Mouse (Mus musculus) liver, embryonic 13.5 days (tissue): ENCODE measurements around the gene Tmem108. TPM values are rescaled to one million over a fixed set of nuclear protein-coding genes. Genes with fewer than 3 reads are reported as not detected.

Experiments
- ATAC-seq: fragments of 200-750 bp; cut with Nextera tagmentation; 2 replicates; pipeline ENCODE4 v1.8.0; 2017; ENCODE audit warnings: low read depth, mild to moderate bottlenecking, moderate number of reproducible peaks, moderate library complexity
- DNase-seq: peaks from one replicate; pipeline ENCODE4 v3.0.0; 2022
- H3K27ac ChIP-seq: fragments of 300-500 bp; sonication (generic); 2 replicates; pipeline ENCODE4 v1.5.1; 2015; ENCODE audit warnings: moderate library complexity, mild to moderate bottlenecking, inconsistent platforms
- H3K27me3 ChIP-seq: fragments of 300-500 bp; sonication (generic); 2 replicates; pipeline ENCODE4 v1.6.1; 2015; ENCODE audit warnings: mild to moderate bottlenecking, inconsistent platforms
- H3K36me3 ChIP-seq: fragments of 300-500 bp; sonication (generic); 2 replicates; pipeline ENCODE4 v1.6.1; 2015; ENCODE audit warnings: mild to moderate bottlenecking, inconsistent platforms
- H3K4me1 ChIP-seq: fragments of 300-500 bp; sonication (generic); replicated peaks from 2 replicates; pipeline ENCODE4 v1.6.1; 2015; ENCODE audit warnings: inconsistent platforms
- H3K4me2 ChIP-seq: fragments of 300-500 bp; sonication (generic); 2 replicates; pipeline ENCODE4 v1.6.1; 2015; ENCODE audit warnings: inconsistent platforms, mild to moderate bottlenecking, moderate library complexity
- H3K4me3 ChIP-seq: fragments of 300-500 bp; sonication (generic); replicated peaks from 2 replicates; pipeline ENCODE4 v1.5.1; 2015; ENCODE audit warnings: mild to moderate bottlenecking, inconsistent platforms
- H3K9ac ChIP-seq: fragments of 300-500 bp; sonication (generic); 2 replicates; pipeline ENCODE4 v1.6.1; 2015; ENCODE audit warnings: mild to moderate bottlenecking, inconsistent platforms
- H3K9me3 ChIP-seq: fragments of 300-500 bp; sonication (generic); replicated peaks from 2 replicates; pipeline ENCODE4 v1.6.1; 2016; ENCODE audit warnings: inconsistent platforms
- WGBS: fragments of 180-500 bp; shearing (Covaris S2); methylation state at CpG from one replicate; pipeline ENCODE4 v1.1.7; 2015; ENCODE audit not compliant: insufficient replicate concordance; 5-methylcytosine and 5-hydroxymethylcytosine counted together
- polyA plus RNA-seq: library from polyadenylated mRNA; unstranded; fragments of >200 nt; fragmentation: Nextera tagmentation; extraction: Ambion mirVana; gene quantifications from 2 replicates; pipeline ENCODE4 v1.2.1, GENCODE M21; 2015

Tmem108 gene
- polyA plus RNA-seq, 1 experiment from 2014 or later = 1.5 TPM

DNA sequence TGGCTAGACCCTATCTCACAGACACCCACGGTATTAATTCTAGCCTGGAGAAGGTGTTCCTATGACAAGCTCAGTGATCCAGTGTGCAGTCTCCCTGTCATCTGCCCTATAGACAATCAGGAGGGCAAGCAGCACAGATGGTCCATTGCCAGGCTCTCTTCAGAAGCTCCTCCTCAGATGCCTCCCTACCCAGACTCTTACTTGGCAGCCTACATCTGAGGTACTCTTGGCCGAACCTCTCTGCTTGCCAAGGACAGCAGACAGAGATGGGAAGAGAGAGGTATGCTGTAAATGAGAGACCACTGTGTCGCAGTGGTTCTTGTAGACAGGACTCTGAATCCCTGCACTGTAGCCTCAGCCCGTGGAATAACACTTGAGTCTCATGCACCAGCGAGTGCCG lies 181.0 kb downstream of the Tmem108 start:
- Histone ChIP-seq H3K27me3 (no peaks in the 10 kb centered on the region), H3K27ac (no peak overlapping the region), H3K4me1 (no peaks in the 10 kb centered on the region), H3K4me2 (no peak overlapping the region), H3K9ac (no peak overlapping the region), H3K36me3 (no peaks in the 10 kb centered on the region), H3K4me3 (no peak overlapping the region), H3K9me3 (no peaks in the 10 kb centered on the region)
- no peak for ATAC-seq
- 78% methylated on average over 6 of the region's 6 CpGs for WGBS
- DNase-seq = no peak

DNA sequence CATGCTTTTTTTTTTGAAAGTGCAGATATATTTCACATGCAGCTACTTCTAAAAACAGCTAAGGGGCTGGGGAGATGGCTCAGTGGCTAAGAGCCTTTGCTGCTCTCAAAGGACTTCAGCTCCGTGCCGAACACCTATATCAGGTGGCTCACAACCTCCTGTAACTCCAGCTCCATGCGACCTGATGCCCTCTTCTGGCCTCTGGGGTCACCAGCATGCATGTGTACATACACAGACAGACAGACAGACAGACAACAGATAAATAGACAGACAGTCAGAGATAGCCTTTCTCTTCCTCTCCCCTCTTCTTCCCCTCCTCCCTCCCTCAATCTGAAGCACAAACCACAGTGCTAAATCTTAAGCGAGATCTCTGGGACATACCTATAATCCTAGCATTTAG lies 181.5 kb downstream of the Tmem108 start:
- ATAC-seq (no peak), DNase-seq (no peak)
- Histone ChIP-seq H3K36me3 (no peaks in the 10 kb centered on the region), H3K9me3 (no peaks in the 10 kb centered on the region), H3K27ac (no peak overlapping the region), H3K4me2 (no peak overlapping the region), H3K4me3 (no peak overlapping the region), H3K27me3 (no peaks in the 10 kb centered on the region), H3K9ac (no peak overlapping the region), H3K4me1 (no peaks in the 10 kb centered on the region)
- WGBS = 67% methylated on average over 4 of the region's 4 CpGs

DNA sequence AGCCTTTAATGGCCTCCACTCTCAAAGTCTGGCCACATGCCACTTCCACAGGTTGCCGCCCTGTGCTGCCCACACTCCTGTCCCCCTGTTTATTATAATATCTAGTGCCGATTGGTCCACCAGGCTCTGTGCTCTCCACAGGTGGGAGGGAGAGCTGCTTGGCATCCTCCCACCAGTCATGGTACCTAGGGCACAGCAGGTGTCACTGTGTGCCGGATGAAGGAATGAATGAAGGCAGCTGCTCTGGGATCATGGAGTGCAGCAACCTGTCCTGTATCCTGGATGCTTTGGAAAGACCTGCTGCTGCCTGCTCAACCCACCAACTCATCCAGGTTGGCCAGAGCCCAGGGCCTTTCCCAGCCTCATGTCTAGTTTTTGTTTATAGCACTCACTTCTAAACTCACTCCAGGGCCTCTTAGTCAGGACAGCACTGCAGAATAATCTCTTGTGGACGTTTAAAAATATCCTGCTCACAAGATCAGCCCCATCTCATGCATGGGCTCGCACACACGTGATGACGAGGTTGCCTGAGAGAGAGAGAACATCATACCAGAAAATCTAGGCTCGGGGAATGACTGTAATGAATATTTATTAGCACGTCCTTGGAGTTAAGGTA lies 182.1 kb downstream of the Tmem108 start:
- 66% methylated on average over 9 of the region's 9 CpGs for WGBS
- H3K4me2 ChIP-seq = no peak overlapping the region
- no peak overlapping the region for H3K4me3 ChIP-seq
- ATAC-seq (no peak), DNase-seq (no peak)
- no peaks in the 10 kb centered on the region for H3K36me3 ChIP-seq
- no peak overlapping the region for H3K9ac ChIP-seq
- H3K4me1 ChIP-seq = no peaks in the 10 kb centered on the region
- no peaks in the 10 kb centered on the region for H3K9me3 ChIP-seq
- H3K27ac ChIP-seq = no peak overlapping the region
- H3K27me3 ChIP-seq = no peaks in the 10 kb centered on the region

DNA sequence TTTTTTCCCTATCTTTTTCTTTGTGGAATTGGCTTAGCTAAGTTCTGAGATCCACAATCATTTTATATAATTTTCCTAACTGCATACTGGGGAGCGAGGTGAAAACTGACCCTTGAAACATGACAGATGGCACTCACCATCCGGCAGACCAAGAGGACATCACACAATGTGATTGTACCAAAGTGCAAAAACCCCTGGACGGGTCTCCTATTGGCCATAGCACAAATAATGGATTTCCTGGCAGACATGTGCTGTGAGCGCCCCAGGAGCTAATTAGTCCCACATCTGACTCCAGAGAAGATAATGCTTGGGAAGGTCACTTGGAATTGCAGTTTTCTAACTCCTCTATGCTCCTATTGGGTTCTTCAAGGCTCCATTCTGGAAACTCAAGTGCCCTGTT lies 183.9 kb downstream of the Tmem108 start:
- H3K27me3 ChIP-seq = no peaks in the 10 kb centered on the region
- no peak overlapping the region for H3K4me3 ChIP-seq
- H3K4me2 ChIP-seq = no peak overlapping the region
- H3K27ac ChIP-seq = no peak overlapping the region
- H3K4me1 ChIP-seq = no peaks in the 10 kb centered on the region
- H3K36me3 ChIP-seq = no peaks in the 10 kb centered on the region
- ATAC-seq (no peak), DNase-seq (no peak)
- H3K9me3 ChIP-seq = no peaks in the 10 kb centered on the region
- H3K9ac ChIP-seq = no peak overlapping the region
- WGBS = 55% methylated on average over 4 of the region's 4 CpGs

DNA sequence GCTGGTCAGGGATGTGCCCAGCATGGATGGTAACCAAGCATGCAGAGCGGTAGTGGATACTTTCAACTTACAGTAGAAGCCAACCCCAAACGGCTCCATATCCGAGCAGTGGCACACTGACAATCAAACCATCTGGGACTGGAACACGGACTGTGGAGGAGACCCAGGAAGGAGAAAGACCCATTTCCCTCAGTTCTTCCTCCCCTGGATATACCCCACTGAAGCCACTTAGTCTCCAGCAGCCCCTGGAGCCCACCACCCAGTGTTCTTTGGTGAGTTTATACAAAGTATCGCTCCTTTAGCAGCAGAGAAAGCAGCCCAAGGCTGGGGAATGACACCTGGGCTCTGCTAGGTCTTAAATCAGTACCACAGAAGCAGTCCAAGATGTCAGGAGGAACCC lies 184.5 kb downstream of the Tmem108 start:
- H3K9ac ChIP-seq = no peak overlapping the region
- H3K4me3 ChIP-seq = no peak overlapping the region
- 64% methylated on average over 5 of the region's 5 CpGs for WGBS
- no peaks in the 10 kb centered on the region for H3K4me1 ChIP-seq
- H3K36me3 ChIP-seq = no peaks in the 10 kb centered on the region
- no peak overlapping the region for H3K27ac ChIP-seq
- DNase-seq (no peak), ATAC-seq (no peak)
- no peaks in the 10 kb centered on the region for H3K9me3 ChIP-seq
- H3K27me3 ChIP-seq = no peaks in the 10 kb centered on the region
- H3K4me2 ChIP-seq = no peak overlapping the region

DNA sequence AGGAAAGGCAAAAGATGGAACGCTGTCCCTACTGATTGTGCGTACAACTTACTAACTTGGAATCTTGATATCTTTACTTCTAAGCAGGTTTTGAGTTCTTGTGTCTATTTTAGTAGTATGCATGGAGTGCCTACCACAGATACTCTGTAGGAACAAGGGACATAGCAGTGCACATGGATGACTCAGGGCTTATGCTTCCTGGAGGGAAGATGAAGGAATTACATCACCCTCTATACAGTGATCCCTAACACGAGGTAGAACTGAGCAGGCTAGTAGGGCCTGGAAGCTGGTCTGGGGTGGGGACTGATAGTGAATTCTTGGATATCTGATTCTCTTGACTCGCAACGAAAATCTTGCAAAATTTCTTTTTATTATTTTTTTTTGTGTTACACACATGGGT lies 185.7 kb downstream of the Tmem108 start:
- Histone ChIP-seq H3K4me1 (no peaks in the 10 kb centered on the region), H3K4me3 (no peak overlapping the region), H3K9me3 (no peaks in the 10 kb centered on the region), H3K27me3 (no peaks in the 10 kb centered on the region), H3K9ac (no peak overlapping the region), H3K4me2 (no peak overlapping the region), H3K36me3 (no peaks in the 10 kb centered on the region), H3K27ac (no peak overlapping the region)
- no peak for DNase-seq
- ATAC-seq = no peak
- 75% methylated on average over 5 of the region's 5 CpGs for WGBS

DNA sequence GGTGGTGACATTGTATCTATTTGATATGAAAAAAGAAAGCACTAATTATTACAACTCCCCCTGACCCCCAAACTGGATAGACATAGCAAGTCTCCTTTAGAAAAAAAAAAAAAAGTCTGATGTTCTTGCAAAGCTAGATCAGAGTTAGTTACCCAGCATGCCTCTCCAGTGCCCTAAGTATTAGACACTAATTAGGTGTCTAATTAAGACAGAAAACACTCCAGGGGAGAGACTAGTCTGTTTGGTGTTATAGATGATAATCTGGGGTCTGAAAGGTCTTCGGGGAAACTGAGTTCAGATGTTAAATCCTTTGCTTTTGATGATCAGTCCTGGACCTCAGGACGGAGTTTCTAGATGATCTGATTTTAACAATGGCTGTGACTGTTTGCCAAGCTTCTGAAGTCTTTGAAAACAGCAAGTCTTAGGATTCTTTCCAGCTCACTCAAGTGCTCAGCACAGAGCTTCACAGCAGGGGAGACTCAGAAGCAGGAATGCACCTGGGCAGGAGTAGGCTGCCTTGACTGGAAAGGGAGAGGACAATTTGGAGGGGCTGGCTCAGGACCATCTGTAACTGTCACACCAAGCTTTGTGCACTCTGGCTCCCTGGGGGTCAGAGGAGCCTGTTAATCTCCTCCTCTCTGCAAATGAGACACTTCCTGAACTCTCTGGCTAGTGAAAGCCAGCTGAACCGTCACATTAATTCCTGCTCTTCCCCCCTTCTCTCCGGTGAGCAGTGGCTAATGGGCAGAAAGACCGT lies 187.5 kb downstream of the Tmem108 start:
- no peaks in the 10 kb centered on the region for H3K9me3 ChIP-seq
- no peaks in the 10 kb centered on the region for H3K27me3 ChIP-seq
- no peaks in the 10 kb centered on the region for H3K36me3 ChIP-seq
- DNase-seq (no peak), ATAC-seq (no peak)
- no peaks in the 10 kb centered on the region for H3K4me1 ChIP-seq
- 17% methylated on average over 5 of the region's 5 CpGs for WGBS
- H3K27ac ChIP-seq = no peak overlapping the region
- no peak overlapping the region for H3K4me2 ChIP-seq
- no peak overlapping the region for H3K9ac ChIP-seq
- H3K4me3 ChIP-seq = no peak overlapping the region

DNA sequence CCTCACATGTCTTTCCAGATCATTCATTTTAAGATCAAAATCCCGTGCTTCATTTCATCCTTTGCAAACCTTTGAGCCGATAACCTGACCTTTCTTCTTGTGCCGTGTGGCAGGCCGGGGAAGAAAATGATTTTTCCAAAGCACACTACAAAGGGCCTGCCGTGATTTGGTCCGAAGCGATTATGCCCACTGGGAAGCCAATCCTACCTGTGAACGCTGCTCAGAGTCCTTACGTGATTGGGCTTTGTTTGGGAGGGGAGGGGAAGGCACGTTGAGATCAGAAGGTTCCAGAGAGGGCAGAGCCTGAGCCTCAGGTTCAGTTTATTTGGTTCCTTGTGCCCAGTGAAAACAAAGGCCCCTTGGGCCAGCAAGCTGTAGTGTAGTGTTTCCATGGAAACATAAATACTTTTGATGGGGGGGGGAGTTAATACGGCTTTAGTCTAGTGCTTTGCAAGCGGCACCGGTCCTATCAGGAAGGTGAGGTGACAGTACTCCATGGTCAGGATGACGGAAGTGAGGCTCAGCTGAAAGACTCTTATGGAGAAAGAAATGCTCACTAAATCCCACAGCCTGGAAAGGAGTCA lies 191.4 kb downstream of the Tmem108 start:
- 72% methylated on average over 14 of the region's 14 CpGs for WGBS
- no peaks in the 10 kb centered on the region for H3K4me1 ChIP-seq
- no peak for ATAC-seq
- H3K4me2 ChIP-seq = no peak overlapping the region
- no peak overlapping the region for H3K4me3 ChIP-seq
- H3K27me3 ChIP-seq = no peaks in the 10 kb centered on the region
- no peaks in the 10 kb centered on the region for H3K36me3 ChIP-seq
- no peak overlapping the region for H3K27ac ChIP-seq
- H3K9ac ChIP-seq = no peak overlapping the region
- H3K9me3 ChIP-seq = no peaks in the 10 kb centered on the region
- DNase-seq = no peak

DNA sequence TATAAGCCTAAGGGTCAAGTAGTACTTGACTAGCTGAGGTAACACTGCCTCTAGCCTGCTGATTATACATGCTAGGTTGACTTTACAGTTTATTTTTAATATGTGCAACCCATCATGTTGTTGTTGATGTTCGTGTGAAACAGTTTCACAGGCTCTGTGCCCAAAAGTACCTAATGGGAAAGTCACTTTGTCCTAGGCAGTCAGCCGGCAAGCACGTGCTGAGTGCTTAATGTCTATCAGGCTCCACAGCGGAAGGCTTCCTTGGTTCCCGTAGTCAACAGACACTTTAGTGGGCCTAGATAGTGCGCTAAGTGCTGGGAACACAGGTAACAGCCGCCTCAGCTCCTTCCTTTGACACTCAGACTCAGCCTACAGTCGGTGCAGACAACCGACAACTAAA lies 192.7 kb downstream of the Tmem108 start:
- H3K9ac ChIP-seq = no peak overlapping the region
- H3K27ac ChIP-seq = no peak overlapping the region
- WGBS = 69% methylated on average over 9 of the region's 9 CpGs
- DNase-seq (no peak), ATAC-seq (no peak)
- H3K4me2 ChIP-seq = no peak overlapping the region
- no peak overlapping the region for H3K4me3 ChIP-seq
- no peaks in the 10 kb centered on the region for H3K36me3 ChIP-seq
- no peaks in the 10 kb centered on the region for H3K4me1 ChIP-seq
- no peaks in the 10 kb centered on the region for H3K9me3 ChIP-seq
- H3K27me3 ChIP-seq = no peaks in the 10 kb centered on the region

DNA sequence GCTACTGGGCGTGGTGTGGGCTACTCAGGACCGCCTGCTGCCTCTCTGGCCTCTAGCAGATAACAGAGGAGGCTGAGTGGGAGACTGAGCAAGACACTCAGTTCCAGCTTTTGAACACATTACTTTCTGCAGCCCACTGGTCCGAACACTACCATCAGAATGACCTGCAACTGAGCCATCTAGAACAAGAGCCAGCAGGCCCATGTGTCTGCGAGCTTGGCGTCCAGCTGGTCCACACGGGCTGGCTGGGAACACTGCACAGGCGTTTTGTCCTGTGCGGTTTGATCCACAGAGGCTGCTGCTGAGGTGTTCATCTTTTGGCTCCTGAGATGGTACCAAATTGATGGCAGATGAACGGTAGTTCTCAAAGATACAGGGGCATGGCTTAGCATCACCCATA lies 196.5 kb downstream of the Tmem108 start:
- no peaks in the 10 kb centered on the region for H3K4me1 ChIP-seq
- no peak overlapping the region for H3K9ac ChIP-seq
- 73% methylated on average over 9 of the region's 9 CpGs for WGBS
- no peaks in the 10 kb centered on the region for H3K36me3 ChIP-seq
- ATAC-seq (no peak), DNase-seq (no peak)
- no peak overlapping the region for H3K4me3 ChIP-seq
- H3K4me2 ChIP-seq = no peak overlapping the region
- H3K9me3 ChIP-seq = no peaks in the 10 kb centered on the region
- no peak overlapping the region for H3K27ac ChIP-seq
- no peaks in the 10 kb centered on the region for H3K27me3 ChIP-seq

DNA sequence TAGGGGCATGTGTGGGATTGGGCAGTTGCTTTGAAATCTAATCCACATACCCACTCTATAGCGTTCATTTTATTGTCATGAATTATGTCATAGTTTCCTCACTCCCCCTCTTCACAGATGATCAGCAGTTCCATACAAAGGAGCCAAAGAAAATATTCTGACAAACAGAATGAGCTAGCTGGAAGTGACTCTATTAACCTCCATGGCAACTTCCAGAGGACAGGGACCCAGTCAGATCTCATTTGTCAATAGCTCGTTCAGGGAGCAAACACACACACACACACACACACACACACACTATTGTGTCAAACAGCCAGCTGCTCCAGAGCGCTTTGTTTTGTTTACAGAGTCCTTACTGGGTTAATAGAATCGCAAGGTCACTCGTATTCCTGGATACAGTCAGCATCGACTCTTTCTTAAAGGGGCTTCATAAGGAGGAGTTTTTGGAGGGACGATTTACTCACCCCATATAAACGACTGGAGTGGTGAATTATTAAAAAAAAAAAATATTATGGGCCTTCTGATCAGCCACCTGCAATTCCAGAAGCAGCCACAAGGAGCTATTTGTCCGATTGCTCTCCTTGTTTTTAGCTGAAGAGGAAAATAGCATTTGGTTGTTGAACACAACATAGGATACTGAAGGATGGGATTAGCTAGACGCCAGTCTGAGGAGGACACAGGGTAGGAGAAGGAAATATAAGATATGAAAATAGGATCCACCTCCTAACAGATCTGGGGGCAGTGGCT lies 197.6 kb downstream of the Tmem108 start:
- H3K9me3 ChIP-seq = no peaks in the 10 kb centered on the region
- no peak overlapping the region for H3K4me2 ChIP-seq
- H3K9ac ChIP-seq = no peak overlapping the region
- ATAC-seq (no peak), DNase-seq (no peak)
- H3K36me3 ChIP-seq = no peaks in the 10 kb centered on the region
- 43% methylated on average over 10 of the region's 10 CpGs for WGBS
- H3K27me3 ChIP-seq = no peaks in the 10 kb centered on the region
- no peak overlapping the region for H3K4me3 ChIP-seq
- no peak overlapping the region for H3K27ac ChIP-seq
- H3K4me1 ChIP-seq = no peaks in the 10 kb centered on the region
